Mouse (Mus musculus) frontal cortex, postnatal 10 days (tissue): ENCODE results near the gene G6pc2.

Experiments used
- DNase-seq, 2 experiments: peaks; one replicate each; pipeline ENCODE4 v3.0.0; 2022; ENCODE audit warnings: low spot score in 2 of 2, mixed read lengths in 1 of 2

The G6pc2 gene

GRCm38 (mm10) chr2:69210773-69211172 is at the start of gene G6pc2:
TSS of gene G6pc2 (plus strand) at chr2:69211073.
- no peak for DNase-seq

GRCm38 (mm10) chr2:69170395-69171077 is 40.3 kb upstream of the G6pc2 start:
- DNase-seq, result no peak

GRCm38 (mm10) chr2:69175296-69175695 is 35.6 kb upstream of the G6pc2 start:
- DNase-seq, result no peak

- no peak for DNase-seq
Observed at GRCm38 (mm10) chr2:69179721-69180120, 31.2 kb upstream of the G6pc2 start.

GRCm38 (mm10) chr2:69187990-69188389 is 22.9 kb upstream of the G6pc2 start:
- DNase-seq, result no peak

- no peak for DNase-seq
Observed at GRCm38 (mm10) chr2:69188732-69189131, 22.1 kb upstream of the G6pc2 start.

GRCm38 (mm10) chr2:69189222-69189621 is 21.7 kb upstream of the G6pc2 start:
- DNase-seq, result no peak

- no peak for DNase-seq
Observed at GRCm38 (mm10) chr2:69191059-69191458, 19.8 kb upstream of the G6pc2 start.

GRCm38 (mm10) chr2:69193555-69193954 is 17.3 kb upstream of the G6pc2 start:
- DNase-seq, result no peak

- DNase-seq, result no peak
Observed at GRCm38 (mm10) chr2:69205185-69205584, 5.7 kb upstream of the G6pc2 start.

GRCm38 (mm10) chr2:69205791-69206351 is 5.0 kb upstream of the G6pc2 start, which contains the start of gene Spc25:
TSS of gene Spc25 (minus strand) at chr2:69206194.
- peak; percentile 86 to 89 for DNase-seq

GRCm38 (mm10) chr2:69206523-69206922 is 4.3 kb upstream of the G6pc2 start:
- no peak for DNase-seq

GRCm38 (mm10) chr2:69209684-69210083 is 1.2 kb upstream of the G6pc2 start:
- DNase-seq, result no peak

- DNase-seq, result no peak
Observed at GRCm38 (mm10) chr2:69212652-69213051, 1.8 kb downstream of the G6pc2 start.

GRCm38 (mm10) chr2:69215242-69215641 is 4.4 kb downstream of the G6pc2 start:
- no peak for DNase-seq

- no peak for DNase-seq
Observed at GRCm38 (mm10) chr2:69221868-69222416, 11.1 kb downstream of the G6pc2 start.

- DNase-seq, result no peak
Observed at GRCm38 (mm10) chr2:69222815-69223214, 11.9 kb downstream of the G6pc2 start.

- DNase-seq, result no peak
Observed at GRCm38 (mm10) chr2:69224724-69225123, 13.9 kb downstream of the G6pc2 start.

GRCm38 (mm10) chr2:69226876-69227275 is 16.0 kb downstream of the G6pc2 start:
- DNase-seq, result no peak

- DNase-seq, result no peak
Observed at GRCm38 (mm10) chr2:69228635-69229034, 17.8 kb downstream of the G6pc2 start.

- no peak for DNase-seq
Observed at GRCm38 (mm10) chr2:69230137-69230536, 19.3 kb downstream of the G6pc2 start.

- DNase-seq, result no peak
Observed at GRCm38 (mm10) chr2:69232101-69232500, 21.2 kb downstream of the G6pc2 start.

GRCm38 (mm10) chr2:69234976-69235678 is 24.3 kb downstream of the G6pc2 start:
- DNase-seq, result no peak
